Mouse (Mus musculus): ENCODE results near the gene Myo10. TPM values are rescaled to one million over a fixed set of nuclear protein-coding genes. Genes with fewer than 3 reads are reported as not detected.
"Not testable (repeated sequence)": the region's sequence is repeated elsewhere in the genome, so short reads cannot be mapped to it uniquely, and the experiment has no call there.

Myo10 gene
- polyA plus RNA-seq, 1 experiment from 2014 or later = 5.9 TPM

DNA sequence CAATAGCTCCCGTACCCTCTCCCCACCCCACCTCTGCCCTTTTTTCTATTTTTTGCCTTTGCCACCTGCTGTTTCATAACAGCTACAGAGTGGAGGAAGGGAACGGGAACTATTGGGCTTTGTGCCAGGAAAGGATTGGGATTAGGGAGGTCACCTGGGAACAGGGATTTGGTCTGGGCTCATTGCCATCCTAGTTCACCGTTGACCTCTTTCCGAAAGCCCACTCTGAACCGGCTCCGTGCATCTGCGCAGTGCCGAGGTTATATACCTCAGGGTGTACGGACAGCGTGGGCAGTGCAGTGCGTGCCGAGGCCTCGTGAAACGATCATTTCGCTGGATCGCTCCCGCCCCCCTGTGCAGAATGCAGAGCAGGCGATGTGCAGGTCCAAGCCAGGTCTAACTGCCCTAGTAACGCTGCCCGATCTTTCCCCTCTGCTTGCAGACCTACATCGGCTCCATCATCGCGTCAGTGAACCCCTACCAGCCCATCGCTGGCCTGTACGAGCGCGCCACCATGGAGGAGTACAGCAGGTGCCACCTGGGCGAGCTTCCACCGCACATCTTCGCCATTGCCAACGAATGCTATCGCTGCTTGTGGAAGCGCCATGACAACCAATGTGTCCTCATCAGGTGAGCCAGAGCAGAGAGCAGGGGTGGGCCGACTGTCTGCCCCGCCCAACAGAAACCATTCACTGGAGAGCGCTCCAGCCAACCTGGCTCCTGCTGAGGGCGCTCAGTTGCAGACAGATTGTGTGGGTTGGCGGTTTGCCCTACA lies 91.4 kb downstream of the Myo10 start:
- H3K9me3 ChIP-seq (ENCODE audit: low read length) = no peaks in the 10 kb centered on the region
- no peaks in the 10 kb centered on the region for H3K27me3 ChIP-seq (ENCODE audit: insufficient read depth, low read length)
- peak; percentile 71 for DNase-seq
- ATAC-seq = peak; percentile 86
- peak overlapping the region; percentile 31 for H3K27ac ChIP-seq (ENCODE audit: low read depth)
- no peak overlapping the region for H3K4me3 ChIP-seq (ENCODE audit: low read depth, low read length)
- no peaks in the 10 kb centered on the region for H3K36me3 ChIP-seq (replicated peaks; ENCODE audit: insufficient read depth, low read length)
- 77% methylated on average over 38 of the region's 38 CpGs for WGBS (ENCODE audit: insufficient replicate concordance)
- peak overlapping the region; percentile 24 for H3K4me2 ChIP-seq (ENCODE audit: low read depth, low read length)
- no peak for TF ChIP-seq CTCF (IDR thresholded peaks at IDR 0.05; ENCODE audit: low read depth)
- no peak for TF ChIP-seq EP300 (IDR thresholded peaks at IDR 0.05; ENCODE audit: low read depth)
- H3K9ac ChIP-seq (replicated peaks) = no peak overlapping the region
- H3K4me1 ChIP-seq (ENCODE audit: insufficient read depth) = peaks cover 8% of the 10 kb centered on the region; the same call in 1 of the 2 replicates

DNA sequence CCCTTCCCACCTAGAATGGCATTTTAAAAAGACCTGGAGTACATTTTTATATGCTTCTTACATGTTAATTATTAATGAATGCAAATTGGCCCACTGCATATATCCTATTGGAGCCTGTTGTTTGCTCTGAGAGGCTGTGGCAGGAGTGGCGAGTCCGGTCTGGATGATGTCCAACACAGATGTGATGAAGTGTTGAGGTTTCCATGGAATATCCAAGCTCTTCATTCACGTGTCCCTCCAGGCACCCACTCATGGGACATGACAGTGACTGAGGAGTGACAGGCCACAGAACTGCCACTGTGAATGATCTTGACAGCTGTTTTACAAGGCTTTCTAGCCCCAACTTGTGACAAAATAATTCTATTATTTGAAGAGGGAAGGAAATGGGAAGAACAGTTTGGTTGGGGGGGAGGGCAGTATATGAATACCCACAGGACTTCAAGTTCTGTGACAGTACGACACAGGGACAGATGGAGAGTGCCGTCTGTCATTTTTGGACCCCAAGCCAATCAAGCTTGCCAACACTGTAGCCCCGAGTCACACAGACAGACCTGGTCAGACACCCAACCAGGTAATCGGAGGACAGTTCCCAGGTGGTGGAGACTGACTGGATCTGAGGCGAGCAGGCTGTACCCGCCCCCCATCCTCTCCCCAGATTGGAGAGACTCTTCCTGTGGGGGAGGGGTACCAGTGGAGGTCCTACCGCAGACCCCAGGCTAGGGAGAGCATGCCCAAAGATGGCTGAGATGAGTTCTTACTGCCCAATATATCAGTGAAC lies 93.1 kb downstream of the Myo10 start:
- Histone ChIP-seq H3K9ac (replicated peaks) (no peak overlapping the region), H3K27ac (ENCODE audit: low read depth) (peak overlapping the region; percentile 63), H3K36me3 (replicated peaks; ENCODE audit: insufficient read depth, low read length) (no peaks in the 10 kb centered on the region), H3K4me3 (ENCODE audit: low read depth, low read length) (no peak overlapping the region), H3K4me2 (ENCODE audit: low read depth, low read length) (peak overlapping the region; percentile 19; the same call in 1 of the 2 replicates), H3K4me1 (ENCODE audit: insufficient read depth) (peaks cover 8% of the 10 kb centered on the region; the same call in 1 of the 2 replicates), H3K9me3 (ENCODE audit: low read length) (no peaks in the 10 kb centered on the region), H3K27me3 (ENCODE audit: insufficient read depth, low read length) (no peaks in the 10 kb centered on the region)
- ATAC-seq (peak; percentile 66), DNase-seq (peak; percentile 42)
- 57% methylated on average over 10 of the region's 10 CpGs for WGBS (ENCODE audit: insufficient replicate concordance)
- TF ChIP-seq EP300 (IDR thresholded peaks at IDR 0.05; ENCODE audit: low read depth) (no peak), CTCF (IDR thresholded peaks at IDR 0.05; ENCODE audit: low read depth) (no peak)

DNA sequence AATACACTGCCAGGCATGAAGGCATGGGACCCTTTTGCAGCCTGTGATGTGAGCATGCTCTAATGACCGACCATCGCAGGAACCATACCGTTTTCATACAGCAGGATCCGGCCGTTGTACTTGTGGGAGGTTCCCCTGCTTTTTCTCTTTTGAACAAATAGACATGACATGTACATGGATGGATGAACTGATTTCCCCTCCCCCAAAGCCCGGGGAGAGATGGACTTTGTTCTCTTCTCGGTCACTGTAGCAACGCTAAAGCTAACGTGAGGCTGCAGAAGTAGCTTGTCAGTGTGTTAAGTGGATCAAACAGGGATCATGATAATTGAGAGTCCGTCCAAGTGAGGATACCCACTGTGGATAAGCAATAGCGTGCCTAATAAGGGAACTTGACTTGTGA lies 93.7 kb downstream of the Myo10 start:
- Histone ChIP-seq H3K36me3 (replicated peaks; ENCODE audit: insufficient read depth, low read length) (no peaks in the 10 kb centered on the region), H3K27me3 (ENCODE audit: insufficient read depth, low read length) (no peaks in the 10 kb centered on the region), H3K4me1 (ENCODE audit: insufficient read depth) (peaks cover 8% of the 10 kb centered on the region; the same call in 1 of the 2 replicates), H3K9ac (replicated peaks) (no peak overlapping the region), H3K27ac (ENCODE audit: low read depth) (peak overlapping the region; percentile 57), H3K4me2 (ENCODE audit: low read depth, low read length) (no peak overlapping the region), H3K4me3 (ENCODE audit: low read depth, low read length) (no peak overlapping the region), H3K9me3 (ENCODE audit: low read length) (no peaks in the 10 kb centered on the region)
- DNase-seq (peak; percentile 40), ATAC-seq (peak; percentile 22; the same call in 1 of the 2 replicates)
- 64% methylated on average over 11 of the region's 11 CpGs for WGBS (ENCODE audit: insufficient replicate concordance)
- TF ChIP-seq CTCF (IDR thresholded peaks at IDR 0.05; ENCODE audit: low read depth) = no peak
- no peak for TF ChIP-seq EP300 (IDR thresholded peaks at IDR 0.05; ENCODE audit: low read depth)

DNA sequence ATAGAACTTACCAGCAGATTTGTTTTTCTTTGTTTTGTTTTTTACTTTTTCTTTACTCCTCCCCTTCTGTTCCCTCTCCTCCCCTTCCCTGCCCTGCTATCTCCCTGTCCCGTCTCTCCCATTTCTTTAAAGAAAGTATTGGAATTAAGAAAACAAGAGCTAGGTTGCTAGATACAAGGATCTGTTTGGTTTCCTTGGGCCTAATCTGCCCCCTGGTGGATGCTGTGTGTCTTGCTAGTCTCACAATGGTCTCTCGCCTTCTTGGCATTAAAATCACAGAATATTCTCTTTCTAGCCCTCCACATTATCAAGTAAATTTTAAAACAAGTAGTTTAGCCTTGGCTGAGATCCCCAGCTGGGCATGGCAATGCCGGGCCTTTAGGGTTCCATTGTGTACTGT lies 94.7 kb downstream of the Myo10 start:
- DNase-seq (peak; percentile 84), ATAC-seq (no peak)
- no peaks in the 10 kb centered on the region for H3K27me3 ChIP-seq (ENCODE audit: insufficient read depth, low read length)
- no peak overlapping the region for H3K4me3 ChIP-seq (ENCODE audit: low read depth, low read length)
- H3K9ac ChIP-seq (replicated peaks) = no peak overlapping the region
- no peaks in the 10 kb centered on the region for H3K9me3 ChIP-seq (ENCODE audit: low read length)
- 24% methylated on average over 3 of the region's 3 CpGs for WGBS (ENCODE audit: insufficient replicate concordance)
- no peak overlapping the region for H3K4me2 ChIP-seq (ENCODE audit: low read depth, low read length)
- H3K27ac ChIP-seq (ENCODE audit: low read depth) = no peak overlapping the region
- H3K4me1 ChIP-seq (ENCODE audit: insufficient read depth) = peaks cover 8% of the 10 kb centered on the region; the same call in 1 of the 2 replicates
- no peak for TF ChIP-seq EP300 (IDR thresholded peaks at IDR 0.05; ENCODE audit: low read depth)
- peak; percentile 84 for TF ChIP-seq CTCF (IDR thresholded peaks at IDR 0.05; ENCODE audit: low read depth)
- H3K36me3 ChIP-seq (replicated peaks; ENCODE audit: insufficient read depth, low read length) = no peaks in the 10 kb centered on the region

DNA sequence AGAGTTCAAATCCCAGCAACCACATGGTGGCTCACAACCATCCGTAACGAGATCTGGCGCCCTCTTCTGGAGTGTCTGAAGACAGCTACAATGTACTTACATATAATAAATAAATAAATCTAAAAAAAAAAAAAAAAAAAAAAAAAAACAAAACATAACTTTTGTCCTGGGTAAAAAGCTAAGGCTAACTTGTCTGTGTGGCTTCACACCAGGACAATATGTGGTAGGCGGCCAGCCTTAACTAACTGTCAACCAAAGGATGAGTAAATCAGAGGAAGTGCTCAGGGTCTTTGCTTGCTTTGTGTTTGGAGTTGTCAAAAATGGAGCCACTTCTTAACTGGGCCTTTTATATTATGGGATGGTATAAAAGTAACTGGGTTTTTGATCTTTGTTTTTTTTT lies 95.8 kb downstream of the Myo10 start:
- not testable (repeated sequence) for H3K36me3 ChIP-seq (replicated peaks; ENCODE audit: insufficient read depth, low read length); H3K9ac ChIP-seq (replicated peaks); H3K27ac ChIP-seq (ENCODE audit: low read depth); DNase-seq; H3K4me1 ChIP-seq (ENCODE audit: insufficient read depth); H3K4me2 ChIP-seq (ENCODE audit: low read depth, low read length); ATAC-seq; H3K27me3 ChIP-seq (ENCODE audit: insufficient read depth, low read length); H3K4me3 ChIP-seq (ENCODE audit: low read depth, low read length); H3K9me3 ChIP-seq (ENCODE audit: low read length)
- WGBS (ENCODE audit: insufficient replicate concordance) = 89% methylated on average over 1 of the region's 4 CpGs

DNA sequence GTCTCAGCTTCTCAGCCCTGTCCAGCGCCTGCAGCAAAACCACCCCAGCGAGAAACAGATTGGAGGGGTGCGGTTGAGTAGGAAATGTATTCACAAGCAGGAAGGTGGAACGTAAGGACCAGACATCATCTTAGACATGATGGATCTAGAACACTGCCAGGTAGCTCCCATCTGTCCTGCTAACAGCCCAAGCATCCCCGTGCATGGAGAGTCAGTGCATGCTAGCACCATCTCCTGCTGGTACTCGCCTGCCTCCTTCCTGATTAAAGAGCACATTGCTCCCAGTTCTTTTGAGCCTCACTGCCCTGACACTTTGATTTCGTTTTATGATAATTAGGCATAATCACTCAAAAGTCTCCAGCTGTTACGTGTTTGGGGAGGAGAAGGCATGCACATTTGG lies 96.9 kb downstream of the Myo10 start:
- Histone ChIP-seq H3K36me3 (replicated peaks; ENCODE audit: insufficient read depth, low read length) (no peaks in the 10 kb centered on the region; the same call in 1 of the 2 replicates), H3K9ac (replicated peaks) (no peak overlapping the region), H3K4me3 (ENCODE audit: low read depth, low read length) (no peak overlapping the region), H3K4me2 (ENCODE audit: low read depth, low read length) (no peak overlapping the region), H3K9me3 (ENCODE audit: low read length) (no peaks in the 10 kb centered on the region), H3K27me3 (ENCODE audit: insufficient read depth, low read length) (no peaks in the 10 kb centered on the region), H3K27ac (ENCODE audit: low read depth) (no peak overlapping the region), H3K4me1 (ENCODE audit: insufficient read depth) (peaks cover 4% of the 10 kb centered on the region; the same call in 1 of the 2 replicates)
- 80% methylated on average over 8 of the region's 8 CpGs for WGBS (ENCODE audit: insufficient replicate concordance)
- ATAC-seq = no peak
- TF ChIP-seq CTCF (IDR thresholded peaks at IDR 0.05; ENCODE audit: low read depth) (no peak), EP300 (IDR thresholded peaks at IDR 0.05; ENCODE audit: low read depth) (no peak)
- no peak for DNase-seq
